Mouse (Mus musculus): ENCODE data around the gene Efna3.

Efna3 gene

DNA sequence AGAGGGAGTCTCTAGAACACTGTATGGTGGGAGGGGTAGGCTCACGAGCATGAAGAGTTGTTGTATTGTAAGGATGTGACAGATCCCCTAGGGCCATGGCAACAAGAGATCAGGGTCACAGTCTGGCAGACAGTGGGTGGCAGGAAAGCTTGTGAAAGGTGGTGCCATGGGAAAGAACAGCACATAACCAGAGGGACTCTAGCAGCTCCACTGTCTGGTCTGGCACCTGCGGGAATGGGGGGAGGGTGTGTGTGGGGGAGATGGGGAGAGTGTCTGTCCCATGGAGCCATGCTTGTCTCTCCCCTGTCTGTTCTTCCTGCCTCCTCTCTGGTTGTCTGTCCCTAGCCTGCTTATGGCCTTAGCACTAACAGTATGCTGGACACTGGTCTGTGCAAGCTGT is 37.2 kb downstream of the Efna3 start:
- DNase-seq (ENCODE audit: low read depth in 2 of 2, low spot score in 2 of 2): no peak

DNA sequence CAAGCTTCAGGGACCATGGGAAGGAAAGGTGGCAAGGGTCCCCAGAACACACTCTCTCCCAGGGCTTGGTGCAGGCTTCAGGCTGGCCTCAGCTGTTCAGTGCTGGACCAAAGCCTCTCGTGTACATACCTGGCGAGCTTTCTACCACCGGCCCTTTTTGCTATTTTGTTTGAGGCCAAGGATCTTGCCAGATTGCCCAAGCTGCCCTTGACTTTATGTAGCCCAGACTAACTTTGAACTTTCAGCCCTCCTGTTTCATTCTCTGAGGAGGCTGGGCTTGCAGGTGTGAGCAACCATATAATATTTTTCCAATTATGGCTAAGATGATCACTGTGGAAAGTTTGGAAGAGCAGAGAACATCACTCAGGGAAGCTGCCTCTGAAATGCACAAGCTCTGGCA is 38.5 kb downstream of the Efna3 start:
- no peak for DNase-seq (ENCODE audit: low read depth in 2 of 2, low spot score in 2 of 2)

DNA sequence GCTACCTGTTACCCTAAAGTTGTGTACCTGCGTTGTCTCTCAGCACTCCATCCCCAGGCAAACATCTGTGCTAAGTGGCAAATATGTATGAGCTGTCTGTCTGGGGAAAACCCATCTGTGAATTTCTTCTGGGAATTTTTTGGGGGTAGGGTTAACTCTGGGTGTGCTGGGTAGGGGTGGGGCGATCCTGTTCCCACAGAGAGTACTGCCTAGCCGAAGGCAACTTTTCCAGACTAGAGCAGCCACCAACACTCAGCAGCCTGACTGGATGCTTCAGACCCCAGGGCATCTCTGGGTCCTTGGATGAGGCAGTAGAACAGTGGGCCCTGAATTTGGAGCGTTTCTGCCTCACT is 40.5 kb downstream of the Efna3 start:
- no peak for DNase-seq (ENCODE audit: low read depth in 2 of 2, low spot score in 2 of 2)

DNA sequence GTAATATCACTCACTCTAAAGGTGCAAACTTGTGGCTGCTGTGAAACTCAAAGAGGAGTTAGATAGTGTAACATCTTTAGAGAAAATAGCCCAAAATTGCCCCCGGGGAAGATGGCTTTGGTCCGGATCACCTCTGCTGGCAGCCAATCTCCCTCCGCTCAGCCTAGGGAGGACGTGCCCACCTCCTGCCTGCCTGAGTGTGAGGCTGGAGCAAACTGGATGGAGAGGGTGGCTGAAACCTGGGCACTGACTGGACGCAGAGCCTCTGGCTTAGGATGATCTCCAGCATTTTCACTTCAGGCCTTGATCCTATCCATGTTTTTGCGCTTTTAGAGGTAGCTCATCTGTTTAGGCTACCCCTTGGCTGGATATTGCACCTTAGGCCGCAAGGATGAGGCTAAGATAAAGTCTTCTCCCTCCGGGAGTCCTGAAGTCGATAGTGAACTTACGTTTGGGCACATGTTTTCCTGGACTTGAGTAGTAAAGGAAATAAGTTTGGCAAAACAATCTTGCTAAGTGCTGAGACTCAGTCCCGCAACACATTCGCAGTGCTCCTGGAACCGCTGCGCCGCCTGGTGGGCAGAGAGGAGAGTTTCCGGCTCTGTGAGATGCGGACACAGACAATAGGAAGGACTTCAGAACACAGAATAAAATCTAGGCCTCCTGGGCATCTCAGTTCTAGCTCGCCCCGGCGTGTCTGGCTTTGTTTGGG is 41.0 kb downstream of the Efna3 start:
- peak; percentile 76 to 86 for DNase-seq (ENCODE audit: low read depth in 2 of 2, low spot score in 2 of 2)

DNA sequence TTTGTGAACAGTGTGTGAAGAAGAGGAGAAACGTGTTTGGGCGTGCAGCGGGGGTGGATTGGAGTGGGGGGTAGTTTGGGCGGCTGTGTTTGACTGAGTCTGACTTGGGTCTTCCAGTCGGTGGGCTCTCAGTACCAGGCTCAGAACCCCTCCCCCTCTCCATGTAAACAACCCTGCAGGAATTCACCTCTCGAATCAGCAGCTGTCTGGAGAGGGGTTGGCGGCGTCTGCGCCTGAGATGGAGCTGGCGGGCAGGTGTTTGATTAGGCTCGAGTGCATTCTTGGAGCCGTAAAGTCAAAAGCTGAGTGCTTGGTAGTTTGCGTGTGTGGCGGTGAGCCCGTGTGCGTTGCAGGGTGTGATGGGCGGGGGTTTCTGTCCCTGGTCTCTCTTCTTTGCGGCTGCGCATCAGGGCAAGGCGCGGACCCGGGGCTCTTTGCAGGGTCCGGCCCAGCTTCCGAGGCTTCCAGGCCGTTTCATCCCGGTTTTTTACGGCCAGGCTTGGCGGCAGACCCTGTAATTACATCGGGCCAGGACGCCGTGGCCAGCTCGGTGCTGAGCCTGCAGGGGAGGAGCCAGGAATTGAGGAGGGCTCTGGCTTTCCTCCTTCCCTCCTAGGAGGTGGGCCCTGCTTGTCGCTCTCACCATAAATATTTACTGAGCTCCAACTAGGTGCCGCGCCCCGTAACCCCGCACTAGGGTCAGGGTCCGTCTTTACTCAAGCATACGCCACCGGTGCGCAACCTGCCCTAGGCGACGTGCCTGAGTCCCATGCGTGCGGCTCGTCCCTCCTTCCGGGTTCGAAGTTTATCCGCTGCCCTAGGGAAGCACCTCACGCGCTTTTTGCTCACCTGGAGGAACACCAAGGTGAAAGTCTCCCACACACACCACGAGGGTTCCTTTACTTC is 41.9 kb downstream of the Efna3 start, which contains the start of gene Efna1:
Gene Efna1, minus strand, starts transcription at position 537 of the 906 bp plus-strand sequence.
- peak in 1 of 2 experiments; percentile 17 for DNase-seq (ENCODE audit: low read depth in 2 of 2, low spot score in 2 of 2)

DNA sequence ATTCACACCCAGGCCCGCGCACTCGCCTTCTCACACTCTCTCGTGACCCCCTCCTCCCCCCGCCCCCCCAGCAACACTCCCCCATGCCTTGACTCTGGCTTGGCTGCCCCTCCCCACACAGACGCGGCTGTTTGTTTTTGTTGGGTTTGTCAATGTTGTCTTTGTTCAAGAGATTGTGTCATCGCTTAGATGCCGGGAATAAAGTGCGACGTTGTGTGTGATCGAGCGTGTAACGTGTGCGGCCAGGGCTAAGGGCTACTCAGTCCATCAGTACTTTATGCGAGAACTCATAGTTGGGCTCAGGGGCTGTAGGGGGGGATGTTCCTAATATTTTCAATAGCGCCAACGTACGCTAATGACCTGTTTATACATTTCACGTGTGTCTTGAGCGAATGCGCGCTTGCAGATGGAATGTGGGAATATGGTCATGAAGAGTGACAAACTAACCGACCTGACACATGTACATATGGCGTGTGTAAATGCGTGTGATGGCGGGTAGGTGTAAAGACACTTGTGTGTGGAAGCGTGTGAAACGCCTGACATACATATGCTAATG is 42.6 kb downstream of the Efna3 start:
- no peak for DNase-seq (ENCODE audit: low read depth in 2 of 2, low spot score in 2 of 2)

DNA sequence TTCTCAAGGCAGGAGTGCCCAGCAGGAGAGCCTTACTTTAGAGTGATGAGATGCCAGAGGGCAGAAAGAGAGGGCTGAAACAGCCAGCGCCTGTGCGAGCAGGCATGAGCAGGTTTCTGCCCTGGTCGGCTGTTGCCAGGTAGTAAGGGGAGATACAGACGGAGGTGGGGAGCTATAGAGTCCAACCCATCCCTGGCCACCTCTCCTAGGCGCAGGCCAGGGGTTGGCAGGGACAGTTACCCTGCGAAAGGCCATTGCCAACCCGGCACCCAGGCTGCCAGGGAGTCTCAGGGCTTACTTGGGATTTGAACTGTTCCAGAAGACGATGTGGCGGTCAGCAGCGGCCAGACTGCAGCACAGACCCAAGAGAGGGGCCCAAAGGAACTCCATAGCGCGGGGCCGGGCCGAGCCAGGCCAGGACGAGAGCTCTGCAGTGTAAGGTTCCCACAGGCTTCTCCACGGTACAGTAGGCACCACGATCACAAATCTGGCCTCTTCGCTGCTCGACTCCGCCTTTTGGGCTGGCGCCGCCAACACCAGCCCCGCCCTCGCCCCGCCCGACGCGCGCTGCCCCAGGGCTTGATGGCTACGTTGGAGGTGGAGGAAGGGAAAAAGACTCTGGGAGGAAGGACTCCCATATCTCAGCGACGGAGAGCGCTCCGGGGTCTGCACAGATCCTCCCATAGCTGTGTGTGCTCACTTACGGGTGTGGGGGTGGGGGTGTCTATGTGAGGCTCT is 43.4 kb downstream of the Efna3 start:
- no peak for DNase-seq (ENCODE audit: low read depth in 2 of 2, low spot score in 2 of 2)

DNA sequence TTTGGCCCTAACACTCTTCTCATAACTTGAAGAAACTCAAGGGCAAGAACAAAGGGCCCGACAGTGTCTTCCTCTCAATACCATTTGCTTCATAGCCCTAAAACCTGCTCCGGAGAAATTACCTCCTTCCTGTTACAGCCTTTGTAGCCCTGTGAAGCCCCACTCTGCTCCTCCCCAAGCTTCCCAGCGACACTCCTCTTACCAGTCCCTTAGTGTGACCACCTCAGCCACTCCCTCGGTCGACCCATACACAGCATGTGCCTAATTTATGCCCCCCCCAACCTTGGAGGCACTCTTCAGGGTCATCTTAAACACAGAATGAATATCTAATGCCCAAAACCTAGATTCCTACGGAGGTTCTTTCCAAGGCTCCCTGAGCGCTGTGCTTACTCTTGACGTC is 44.1 kb downstream of the Efna3 start:
- DNase-seq (ENCODE audit: low read depth in 2 of 2, low spot score in 2 of 2): no peak

DNA sequence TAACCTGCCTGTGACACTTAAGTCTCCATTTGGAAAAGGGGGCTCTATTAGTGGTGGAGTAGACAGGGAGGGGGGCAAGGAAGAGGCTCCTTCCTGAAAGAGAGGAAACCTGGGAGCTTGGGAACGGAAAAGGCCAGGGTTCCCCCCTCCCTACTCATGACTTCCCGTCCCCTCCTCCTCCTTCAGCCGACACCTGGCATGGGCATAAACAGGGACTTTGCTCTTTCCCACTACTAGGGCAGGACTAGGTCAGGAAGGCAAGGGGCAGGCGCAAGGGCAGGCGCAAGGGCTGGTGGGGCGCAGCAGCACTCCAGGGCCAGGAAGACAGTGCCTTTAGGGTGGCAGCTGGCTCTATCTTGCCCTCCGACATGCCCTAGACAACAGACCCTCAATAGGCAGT is 44.7 kb downstream of the Efna3 start:
- no peak for DNase-seq (ENCODE audit: low read depth in 2 of 2, low spot score in 2 of 2)

DNA sequence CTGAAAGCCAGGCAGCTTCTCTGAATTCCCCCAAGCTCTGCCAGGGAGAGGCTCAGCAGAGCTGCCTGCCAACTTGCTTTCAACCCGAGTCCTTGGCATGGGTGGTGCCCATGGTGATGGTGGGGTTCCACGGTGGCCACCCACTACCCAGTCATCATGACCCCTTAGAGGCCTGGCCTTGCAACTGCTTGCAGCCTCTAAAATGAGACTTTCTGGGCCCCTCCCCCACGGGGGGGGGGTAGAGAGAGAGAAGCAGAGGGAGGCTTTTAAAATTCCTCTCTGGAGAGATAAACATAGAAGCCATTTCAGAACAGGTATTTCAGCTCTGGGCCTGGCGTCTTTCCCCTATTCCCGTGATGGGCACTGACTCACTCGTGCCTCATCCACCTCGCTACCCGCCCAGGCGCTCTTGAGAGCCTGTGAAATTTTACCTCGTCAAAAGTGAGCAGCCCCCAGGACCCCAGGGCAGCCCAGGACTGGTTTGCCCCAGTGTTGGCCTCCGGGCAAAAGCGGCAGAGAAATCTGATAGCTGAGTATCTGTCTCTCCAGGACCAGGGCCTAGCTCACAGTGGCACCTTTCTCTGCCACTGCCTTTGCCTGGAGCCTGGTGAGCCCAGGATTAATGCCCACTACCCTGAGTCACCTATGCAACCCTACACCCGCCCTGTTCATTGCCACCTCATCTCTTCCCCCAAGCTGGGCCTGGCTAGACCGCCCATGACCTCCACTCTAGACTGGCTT is 45.3 kb downstream of the Efna3 start:
- no peak for DNase-seq (ENCODE audit: low read depth in 2 of 2, low spot score in 2 of 2)

DNA sequence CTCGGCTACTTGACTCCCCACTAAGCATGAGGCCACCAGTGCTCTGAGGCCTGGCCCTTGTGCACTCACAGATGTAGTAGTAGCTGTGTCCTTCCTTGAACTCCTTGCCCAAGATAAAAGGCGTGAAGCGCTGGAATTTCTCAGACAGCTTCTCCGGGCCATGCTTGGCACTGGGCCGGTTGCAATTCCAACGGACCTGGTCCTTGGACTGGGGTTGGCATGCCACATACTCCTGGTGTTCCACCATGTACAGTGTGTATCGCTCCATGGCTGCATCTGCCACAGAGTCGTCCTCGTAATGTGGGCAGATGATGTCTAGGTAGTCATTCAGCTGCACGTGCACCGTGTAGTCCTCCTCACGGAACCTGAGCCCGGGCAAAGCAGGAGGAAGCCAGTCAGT is 46.7 kb downstream of the Efna3 start:
- DNase-seq (ENCODE audit: low read depth in 2 of 2, low spot score in 2 of 2): no peak

DNA sequence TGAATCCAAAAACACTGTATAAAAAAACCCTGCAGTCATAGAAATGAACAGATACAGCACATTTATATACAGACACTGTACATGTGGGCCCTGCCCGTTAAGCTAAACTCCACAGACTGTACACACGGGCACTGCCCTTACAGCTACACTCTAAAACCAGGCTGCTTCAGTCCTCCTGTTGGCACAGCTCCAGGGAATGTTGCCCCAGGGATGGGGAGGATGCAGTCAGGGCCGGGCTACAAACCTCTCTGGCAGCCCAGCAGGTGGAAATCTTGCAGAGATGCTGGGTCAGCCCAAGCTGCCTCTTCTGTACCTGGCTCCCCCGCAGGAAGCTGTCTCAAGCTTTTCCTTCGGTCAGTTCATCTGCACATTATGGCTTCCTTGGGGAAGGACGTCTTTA is 51.0 kb downstream of the Efna3 start:
- no peak for DNase-seq (ENCODE audit: low read depth in 2 of 2, low spot score in 2 of 2)

DNA sequence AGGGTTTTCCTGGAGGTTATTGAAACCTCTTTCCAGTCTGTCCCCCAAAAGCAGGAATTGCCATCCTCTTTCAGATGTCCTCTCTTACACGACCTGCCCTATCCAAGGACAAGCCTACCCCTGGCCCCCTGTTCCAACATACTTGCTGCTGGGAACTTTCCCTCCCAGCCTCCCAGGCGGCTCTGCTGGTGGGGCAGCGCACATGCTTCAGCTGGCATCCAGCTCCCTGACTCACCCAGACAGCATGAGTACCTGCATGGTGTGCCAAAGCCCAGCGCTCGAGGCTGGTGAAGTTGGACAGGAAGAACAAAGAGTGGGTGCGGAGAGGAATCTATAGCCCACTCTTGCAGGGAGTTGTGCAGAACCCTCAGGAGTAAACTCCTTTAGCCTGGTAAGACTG is 51.9 kb downstream of the Efna3 start:
- DNase-seq (ENCODE audit: low read depth in 2 of 2, low spot score in 2 of 2): no peak

DNA sequence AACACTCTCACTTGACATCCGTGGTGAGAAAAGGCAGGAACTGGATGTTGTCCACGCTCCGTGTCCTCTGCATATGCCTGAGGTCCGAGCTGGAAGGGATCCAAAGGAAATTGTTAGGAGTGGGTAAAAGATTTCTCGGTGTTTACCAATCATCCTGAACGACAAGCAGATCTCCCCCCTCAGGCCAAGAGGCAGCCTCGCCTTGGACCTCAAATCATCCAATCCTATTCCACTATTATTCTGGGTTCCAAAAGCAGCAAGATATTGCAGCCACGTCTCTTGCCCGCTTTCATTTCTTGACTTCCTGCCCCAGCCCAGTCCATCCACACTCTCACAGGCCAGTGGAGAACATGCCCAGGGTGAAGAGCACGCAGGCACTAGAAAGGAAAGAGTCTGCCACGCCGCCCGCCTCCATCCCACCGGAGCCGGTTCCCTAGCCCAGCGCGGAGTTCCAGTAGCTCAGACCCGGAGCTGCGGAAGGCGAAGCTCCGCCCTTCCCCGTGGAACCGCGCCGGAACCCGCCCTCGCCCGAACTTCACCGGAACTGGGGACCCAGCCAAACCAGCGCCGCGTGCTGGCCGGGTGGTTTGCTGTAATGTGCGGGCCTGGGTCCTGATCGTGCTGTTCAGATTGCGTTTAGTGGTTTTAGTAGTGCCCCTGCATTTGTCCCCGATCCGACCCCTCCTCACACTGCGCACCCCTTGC is 52.6 kb downstream of the Efna3 start, which contains the start of gene Slc50a1:
Gene Slc50a1, minus strand, starts transcription at position 520 of the 705 bp plus-strand sequence.
- DNase-seq (ENCODE audit: low read depth in 2 of 2, low spot score in 2 of 2): peak; percentile 46 to 57

DNA sequence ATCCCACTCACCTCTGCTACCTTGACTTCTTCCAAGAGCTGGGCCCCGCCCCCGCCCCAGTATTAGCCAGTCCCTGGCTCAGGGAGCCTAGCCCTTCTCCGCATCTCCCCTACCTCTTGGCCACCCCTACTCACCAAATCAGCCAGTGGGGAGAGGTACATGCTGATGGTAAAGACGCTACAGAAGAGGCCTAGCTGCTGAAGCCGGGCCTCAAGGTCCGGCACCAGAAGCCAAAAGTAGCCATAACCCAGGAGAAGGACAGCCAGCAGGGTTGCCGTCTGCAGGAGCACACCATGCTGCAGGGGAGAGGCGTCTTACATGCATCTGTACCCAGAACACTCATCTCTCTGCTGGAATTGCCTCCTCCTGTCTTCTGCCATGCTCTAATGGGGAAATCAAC is 53.8 kb downstream of the Efna3 start:
- DNase-seq (ENCODE audit: low read depth in 2 of 2, low spot score in 2 of 2): no peak

DNA sequence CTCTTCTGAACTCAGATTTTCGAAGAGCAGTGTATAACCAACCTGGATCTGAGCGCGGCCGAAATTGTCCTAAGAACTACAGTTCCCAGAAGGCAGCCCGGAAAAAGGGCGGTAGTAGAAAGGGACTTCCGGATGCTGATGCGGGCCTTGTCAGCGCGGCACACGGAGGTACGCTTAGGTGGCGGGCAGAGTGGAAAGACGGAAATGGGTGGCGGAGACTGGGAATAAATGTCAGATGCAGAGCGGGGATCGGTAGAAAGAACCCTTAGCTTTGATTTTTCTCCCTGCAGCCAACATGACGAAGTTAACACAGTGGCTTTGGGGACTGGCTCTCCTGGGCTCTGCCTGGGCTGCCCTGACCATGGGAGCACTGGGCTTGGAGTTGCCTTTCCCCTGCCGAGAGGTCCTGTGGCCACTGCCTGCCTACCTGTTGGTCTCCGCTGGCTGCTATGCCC is 56.3 kb downstream of the Efna3 start:
- peak; percentile 61 to 66 for DNase-seq (ENCODE audit: low read depth in 2 of 2, low spot score in 2 of 2)

Measured in CD8-positive naive resting alpha-beta T cell, adult 2 months (primary cell).